8 mouse cellular contexts compared by ENCODE assay signal in genomic region chr4:140700269-140701018, GRCm38 (mm10). TPM values are rescaled to one million over a fixed set of nuclear protein-coding genes. Genes with fewer than 3 reads are reported as not detected.
A peak's percentile ranks its signal among the peaks of the same experiment; 100 is the strongest.
DNase-seq lines count a peak whose midpoint lies in the region; ATAC-seq and TF ChIP-seq lines count a peak whose summit lies in the region.

TSS of gene Rcc2 (plus strand) at chr4:140700541.

- 4% methylated on average over 20 of the region's 20 CpGs for WGBS in thymus, adult 2 months
- 1% methylated on average over 20 of the region's 20 CpGs for WGBS in bone marrow, adult 2 months
- WGBS in midbrain, embryonic 15.5 days: 7% methylated on average over 20 of the region's 20 CpGs

- TF ChIP-seq CTCF in thymus, adult 2 months (IDR thresholded peaks at IDR 0.05; ENCODE audit: borderline replicate concordance, control insufficient read depth, extremely low read depth, insufficient read depth, low read length, poor library complexity): no peak
- TF ChIP-seq CTCF in bone marrow, adult 2 months (IDR thresholded peaks at IDR 0.05; ENCODE audit: control insufficient read depth, insufficient read depth, low read length): no peak

- H3K4me3 ChIP-seq in thymus, adult 2 months (ENCODE audit: control insufficient read depth, insufficient read depth, low read length): peak within 1 kb of the TSS; percentile 75
- H3K4me3 ChIP-seq in bone marrow, adult 2 months (replicated peaks; ENCODE audit: control insufficient read depth, low read depth, low read length): peak within 1 kb of the TSS; percentile 77
- H3K4me3 ChIP-seq in midbrain, embryonic 15.5 days: peak within 1 kb of the TSS; percentile 95

- H3K9me3 ChIP-seq in midbrain, embryonic 15.5 days: no peaks in the 10 kb centered on the region

- ATAC-seq in midbrain, embryonic 15.5 days (replicated peaks): no peak

- no peak for DNase-seq in thymus, adult 2 months
- no peak for DNase-seq in thymus, adult 18-20 months
- DNase-seq in heart, adult 8-10 months (ENCODE audit: low spot score): no peak
- DNase-seq in layer of hippocampus, postnatal 25 days (ENCODE audit: extremely low spot score in 1 of 2, low spot score in 1 of 2): no peak
- DNase-seq in cerebellum, adult 11-12 months: no peak
- no peak for DNase-seq in cerebellum, postnatal 36 days

- no peaks in the 10 kb centered on the region for H3K27me3 ChIP-seq in thymus, adult 2 months (ENCODE audit: control insufficient read depth, insufficient read depth, low read length)
- H3K27me3 ChIP-seq in midbrain, embryonic 15.5 days (replicated peaks): peaks cover 25% of the 10 kb centered on the region

- 0 out of 2 replicates have a peak, but pooled peaks have one; percentile 7 for TF ChIP-seq POLR2A in thymus, adult 2 months (IDR thresholded peaks at IDR 0.05; ENCODE audit: control insufficient read depth, extremely low read depth, insufficient read depth, low read length, poor library complexity)
- no peak for TF ChIP-seq POLR2A in bone marrow, adult 2 months (IDR thresholded peaks at IDR 0.05; ENCODE audit: borderline replicate concordance, control insufficient read depth, low read depth, low read length)

- H3K36me3 ChIP-seq in thymus, adult 2 months (ENCODE audit: control insufficient read depth, insufficient read depth, low read length): no peaks in the 10 kb centered on the region
- H3K36me3 ChIP-seq in midbrain, embryonic 15.5 days (replicated peaks): no peaks in the 10 kb centered on the region

- peak within 1 kb of the TSS; percentile 88 for H3K9ac ChIP-seq in midbrain, embryonic 15.5 days

- H3K4me1 ChIP-seq in thymus, adult 2 months (replicated peaks; ENCODE audit: control insufficient read depth, insufficient read depth, low read length): peaks cover 29% of the 10 kb centered on the region
- H3K4me1 ChIP-seq in bone marrow, adult 2 months (ENCODE audit: control insufficient read depth, insufficient read depth, low read length): no peaks in the 10 kb centered on the region; the same call in none of the 2 replicates
- H3K4me1 ChIP-seq in midbrain, embryonic 15.5 days: peaks cover 47% of the 10 kb centered on the region

- peak within 1 kb of the TSS; percentile 91 for H3K27ac ChIP-seq in thymus, adult 2 months (ENCODE audit: control insufficient read depth, insufficient read depth, low read length)
- H3K27ac ChIP-seq in bone marrow, adult 2 months (ENCODE audit: control insufficient read depth, insufficient read depth, low read depth, low read length, poor library complexity): peak within 1 kb of the TSS; percentile 94
- H3K27ac ChIP-seq in midbrain, embryonic 15.5 days: peak within 1 kb of the TSS; percentile 94

- H3K4me2 ChIP-seq in midbrain, embryonic 15.5 days: peak within 1 kb of the TSS; percentile 87

RNA-seq across cellular contexts. Expression of gene Rcc2, which starts in this region (rescaled TPM):
- polyA plus RNA-seq in thymus, adult 2 months (2012; rRNA removed): 211 and 279 TPM in 2 replicates
- polyA plus RNA-seq in bone marrow, adult 2 months (2011; ENCODE audit: insufficient read depth, insufficient read length, low replicate concordance, missing spikeins): 92.8 and 105 TPM in 2 replicates
- 10 to 100 TPM; 11.4 to 12.5 (median 11.9) TPM for total RNA-seq in heart, adult 8-10 months (2022)
- total RNA-seq in layer of hippocampus, postnatal 25 days (2021): 10 to 100 TPM; 87.9 to 88.8 TPM
- 28.1 and 34.9 TPM in 2 replicates for polyA plus RNA-seq in midbrain, embryonic 15.5 days (2015; fragmentation: Nextera tagmentation; extraction: Ambion mirVana)

Comparison
In these comparisons a context has a peak if more than half of its experiments do, and no peak if none do; other contexts are left out.
1. RNA of gene Rcc2 (total RNA-seq): 87.9 to 88.8 TPM in layer of hippocampus, postnatal 25 days; 11.4 to 12.5 TPM in heart, adult 8-10 months; every median in the first group is over 4 times any median in the second.
2. Peak in every context shown above with its lines, with median percentiles within 50 percentile points of each other: H3K27ac ChIP-seq and H3K4me3 ChIP-seq.